Mouse (Mus musculus): ENCODE results near the gene Hbs1l.

Hbs1l gene

DNA sequence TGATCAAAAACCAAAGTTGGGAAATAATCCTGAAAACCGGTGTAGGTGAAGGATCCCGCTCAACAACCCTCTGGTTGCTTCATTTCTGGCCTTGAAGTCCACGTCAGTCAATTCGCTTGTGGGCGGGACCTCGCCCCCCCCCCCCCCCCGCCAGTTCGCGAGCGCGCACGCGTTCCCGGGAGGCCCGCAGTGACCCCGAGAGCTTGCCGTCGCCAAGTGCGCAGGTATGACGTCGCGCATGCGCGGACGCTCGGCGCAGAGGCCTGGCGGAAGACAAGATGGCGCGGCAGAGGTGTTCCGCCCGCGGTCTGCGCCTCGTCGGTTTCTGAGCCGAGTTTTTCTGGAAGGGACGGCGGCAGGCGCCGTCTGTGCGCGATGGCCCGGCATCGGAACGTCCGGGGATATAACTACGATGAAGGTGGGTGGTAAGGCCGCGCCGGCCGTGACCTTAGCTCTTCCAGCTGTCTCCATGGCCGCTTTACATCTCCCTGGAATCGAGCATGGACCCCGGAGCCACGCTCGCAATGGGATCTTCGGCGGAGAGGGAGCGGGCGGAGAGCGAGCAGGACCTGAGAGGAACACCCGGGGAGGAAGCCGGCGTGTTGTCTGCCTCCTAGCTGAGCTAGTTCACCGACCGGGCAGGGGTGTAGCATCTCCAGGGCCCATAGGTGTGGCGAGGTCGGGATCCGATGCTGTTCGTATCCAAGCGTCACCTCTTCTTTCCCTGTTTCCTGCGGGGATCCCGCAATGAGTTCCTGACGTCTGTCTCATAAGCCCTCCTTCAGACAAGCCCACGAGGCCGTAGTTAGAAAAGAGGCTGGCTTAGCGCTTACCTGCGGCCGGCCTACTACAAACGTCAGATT, at the start of gene Hbs1l:
TSS of gene Hbs1l (plus strand) at position 221 of the 863 bp plus-strand sequence.
- DNase-seq (ENCODE audit: low spot score in 2 of 2) = peak; percentile 85 to 92

GRCm38 (mm10) chr10:21248556-21248955, 47.2 kb upstream of the Hbs1l start:
- no peak for DNase-seq (ENCODE audit: low spot score in 2 of 2)

GRCm38 (mm10) chr10:21251881-21252534, 43.8 kb upstream of the Hbs1l start:
- peak; percentile 89 to 95 for DNase-seq (ENCODE audit: low spot score in 2 of 2)

- DNase-seq (ENCODE audit: low spot score in 2 of 2) = no peak
Observed at GRCm38 (mm10) chr10:21252800-21253199, 43.0 kb upstream of the Hbs1l start.

DNA sequence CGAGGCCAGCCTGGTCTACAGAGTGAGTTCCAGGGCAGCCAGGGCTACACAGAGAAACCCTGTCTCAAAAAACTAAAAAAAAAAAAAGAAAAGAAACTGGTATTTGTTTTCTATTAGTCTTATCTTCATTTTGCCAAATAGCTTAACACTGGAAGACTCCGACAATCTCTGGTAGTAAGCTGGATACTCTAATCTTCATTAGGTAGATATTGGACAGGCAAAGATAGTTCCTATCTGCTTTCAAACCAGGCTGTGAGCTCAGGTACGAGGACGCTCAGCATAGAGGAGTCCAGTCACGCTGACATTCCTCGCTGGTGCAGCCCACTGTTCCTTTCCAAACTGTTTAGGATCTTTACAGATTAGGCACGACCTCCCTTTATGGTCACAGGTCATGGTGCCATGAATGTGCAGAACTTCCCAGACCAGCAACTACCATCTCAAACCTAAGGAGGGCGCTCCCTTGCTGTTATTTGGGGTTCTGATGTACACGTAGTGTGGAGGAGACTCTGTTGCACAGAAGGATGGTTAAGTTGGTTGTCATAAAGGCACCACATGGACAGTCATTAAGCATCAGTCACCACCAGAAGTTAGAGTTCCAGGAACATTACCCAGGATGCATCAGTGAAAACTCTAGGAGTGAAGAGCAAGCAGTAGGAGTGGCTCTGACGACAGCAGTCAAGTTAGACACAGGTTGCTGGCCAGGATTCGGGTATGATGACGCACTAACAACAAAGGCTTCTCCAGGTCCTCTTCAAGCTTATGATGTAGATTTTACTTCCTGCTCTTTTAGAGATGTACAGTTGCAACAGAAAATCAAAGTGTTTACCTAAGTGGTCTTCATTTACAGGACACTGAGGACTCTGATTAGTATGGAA, 41.3 kb upstream of the Hbs1l start:
- peak in 1 of 2 experiments; percentile 20 for DNase-seq (ENCODE audit: low spot score in 2 of 2)

GRCm38 (mm10) chr10:21257244-21257643, 38.5 kb upstream of the Hbs1l start:
- DNase-seq (ENCODE audit: low spot score in 2 of 2) = no peak

- DNase-seq (ENCODE audit: low spot score in 2 of 2) = no peak
Observed at GRCm38 (mm10) chr10:21259649-21260048, 36.1 kb upstream of the Hbs1l start.

DNA sequence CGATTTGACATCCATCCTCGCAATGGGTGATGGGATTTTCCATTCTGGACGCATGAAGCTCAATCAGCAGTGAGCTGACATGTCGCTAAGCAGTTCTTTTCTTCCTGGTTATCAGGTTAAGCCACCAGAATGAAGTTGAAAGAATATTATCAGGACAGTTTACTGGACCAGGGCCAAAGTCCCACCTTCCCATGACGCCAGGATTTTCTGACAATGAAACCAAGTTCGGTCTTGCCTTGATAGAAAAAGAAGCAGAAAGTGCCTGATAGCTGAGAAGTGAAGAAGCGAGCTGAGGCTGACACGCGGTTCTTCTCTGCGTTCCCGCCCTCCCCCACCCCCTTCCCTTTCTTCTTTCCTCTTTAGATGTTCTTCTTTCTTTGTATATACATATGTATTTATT, 30.6 kb upstream of the Hbs1l start:
- DNase-seq (ENCODE audit: low spot score in 2 of 2) = no peak

DNA sequence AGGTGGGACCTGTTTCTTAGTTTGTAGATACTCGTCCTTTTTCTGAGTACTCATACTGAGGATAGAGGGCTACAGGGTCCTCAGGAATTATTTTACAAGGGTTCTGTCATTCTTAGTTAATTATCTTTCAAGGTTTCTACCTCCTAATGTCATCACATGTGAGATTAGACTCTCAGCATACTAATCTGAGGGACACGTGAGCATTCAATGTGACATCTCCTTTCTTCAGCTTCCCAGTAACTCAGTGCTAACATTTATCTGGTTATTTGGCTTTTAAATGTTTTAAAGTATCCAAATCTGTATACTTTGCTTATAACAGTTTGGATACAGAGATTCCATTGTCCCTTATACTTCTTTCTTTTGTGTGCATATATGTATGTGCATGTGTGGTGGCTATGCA, 28.3 kb upstream of the Hbs1l start:
- DNase-seq (ENCODE audit: low spot score in 2 of 2) = no peak

DNA sequence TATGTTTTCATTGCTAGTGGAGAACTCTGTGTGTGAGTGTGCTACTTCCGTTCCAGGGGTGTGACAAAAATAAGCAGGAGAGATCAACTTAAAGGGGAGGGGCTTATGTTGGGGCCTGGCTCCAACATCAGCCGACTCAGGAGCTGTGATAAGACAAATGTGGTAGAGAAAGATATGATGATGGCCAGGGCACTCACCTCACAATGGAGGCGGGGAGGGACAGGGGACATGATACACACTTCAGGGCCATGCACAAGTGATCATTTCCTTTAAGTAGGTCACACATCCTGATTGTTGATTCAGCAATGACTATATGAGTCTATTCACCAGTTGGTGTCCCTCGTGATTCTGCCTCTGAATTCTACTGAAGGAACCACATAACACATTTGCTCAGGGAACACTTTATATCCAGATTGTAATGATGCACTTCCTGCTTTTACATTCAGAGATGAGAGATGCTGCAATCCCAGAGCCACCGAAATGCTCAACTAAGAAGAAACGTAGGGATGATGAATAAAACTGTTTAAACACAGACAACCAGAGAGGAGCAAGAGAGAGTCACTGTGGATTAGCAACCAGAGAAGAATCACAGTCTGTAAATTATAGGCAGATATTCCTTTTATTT, 26.9 kb upstream of the Hbs1l start:
- DNase-seq (ENCODE audit: low spot score in 2 of 2) = no peak

GRCm38 (mm10) chr10:21269920-21270319, 25.9 kb upstream of the Hbs1l start:
- no peak for DNase-seq (ENCODE audit: low spot score in 2 of 2)

DNA sequence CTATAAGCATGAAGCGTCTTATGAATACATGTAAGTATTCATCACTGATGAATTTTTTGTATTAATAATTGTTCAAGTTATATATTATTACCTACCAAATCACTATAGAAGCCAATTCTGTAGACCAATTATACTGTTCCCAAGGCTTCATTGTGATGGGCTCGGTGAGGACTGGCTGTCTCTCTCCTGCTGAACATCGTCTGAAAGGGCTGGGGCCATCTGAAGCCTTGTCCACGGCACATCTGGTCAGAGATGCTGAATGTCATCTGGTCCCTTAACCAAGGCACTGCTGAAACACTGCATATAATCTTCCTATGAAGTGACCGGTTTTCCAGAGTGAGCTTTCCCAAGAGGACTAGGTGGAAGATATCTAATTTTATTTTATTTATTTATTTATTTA, 24.9 kb upstream of the Hbs1l start:
- no peak for DNase-seq (ENCODE audit: low spot score in 2 of 2)

GRCm38 (mm10) chr10:21271310-21271709, 24.5 kb upstream of the Hbs1l start:
- no peak for DNase-seq (ENCODE audit: low spot score in 2 of 2)

DNA sequence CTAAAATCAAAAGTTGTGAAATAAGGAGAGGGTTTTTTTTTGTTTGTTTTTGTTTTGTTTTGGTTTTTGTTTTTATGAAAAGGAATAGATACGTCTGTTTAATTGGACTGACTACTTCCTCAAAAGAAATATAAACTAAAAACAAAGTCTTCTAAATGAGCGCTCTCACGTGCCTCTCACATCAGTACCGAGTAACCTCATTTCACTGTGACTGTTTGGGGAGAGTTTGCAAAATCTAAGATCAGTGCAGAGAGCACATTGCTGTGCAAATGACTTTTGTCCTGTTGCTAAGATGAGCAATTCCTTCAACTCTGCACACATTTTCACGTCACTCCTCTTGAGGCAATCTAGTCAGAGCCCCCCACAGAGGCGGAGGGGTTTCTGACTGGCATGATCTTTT, 24.0 kb upstream of the Hbs1l start:
- DNase-seq (ENCODE audit: low spot score in 2 of 2) = no peak

- peak in 1 of 2 experiments; percentile 7 for DNase-seq (ENCODE audit: low spot score in 2 of 2)
Observed at GRCm38 (mm10) chr10:21287243-21288127, 8.3 kb upstream of the Hbs1l start.

- DNase-seq (ENCODE audit: low spot score in 2 of 2) = no peak
Observed at GRCm38 (mm10) chr10:21291228-21291627, 4.6 kb upstream of the Hbs1l start.

- no peak for DNase-seq (ENCODE audit: low spot score in 2 of 2)
Observed at GRCm38 (mm10) chr10:21294217-21294616, 1.6 kb upstream of the Hbs1l start.

GRCm38 (mm10) chr10:21295397-21295758, 401 bp upstream of the Hbs1l start:
- DNase-seq (ENCODE audit: low spot score in 2 of 2) = no peak

- DNase-seq (ENCODE audit: low spot score in 2 of 2) = no peak
Observed at GRCm38 (mm10) chr10:21298972-21299371, 3.2 kb downstream of the Hbs1l start.

DNA sequence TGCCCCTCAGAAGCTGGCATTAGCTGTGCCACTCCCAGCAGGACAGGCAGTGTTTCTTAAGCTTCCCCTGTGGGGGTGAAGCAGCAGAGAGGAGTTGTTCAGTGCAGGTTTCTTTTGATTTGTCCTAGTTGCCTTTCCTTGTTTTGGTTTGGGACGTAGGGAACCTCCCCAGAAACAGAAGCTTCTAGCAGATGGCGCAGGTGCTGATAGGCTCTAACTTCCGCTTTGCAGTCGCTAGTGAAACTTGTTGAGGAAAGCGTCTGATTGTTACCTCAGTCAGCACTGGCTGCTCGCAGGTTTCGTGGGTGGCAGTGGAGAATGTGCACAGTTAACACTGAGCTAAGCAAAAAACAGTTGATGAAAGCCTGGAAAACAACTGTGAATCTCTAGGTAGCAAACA, 6.0 kb downstream of the Hbs1l start:
- DNase-seq (ENCODE audit: low spot score in 2 of 2) = no peak

Measured in natural killer cell, adult 2 months (primary cell).